Mouse (Mus musculus): ENCODE data around the gene Nudt1.

DNA sequence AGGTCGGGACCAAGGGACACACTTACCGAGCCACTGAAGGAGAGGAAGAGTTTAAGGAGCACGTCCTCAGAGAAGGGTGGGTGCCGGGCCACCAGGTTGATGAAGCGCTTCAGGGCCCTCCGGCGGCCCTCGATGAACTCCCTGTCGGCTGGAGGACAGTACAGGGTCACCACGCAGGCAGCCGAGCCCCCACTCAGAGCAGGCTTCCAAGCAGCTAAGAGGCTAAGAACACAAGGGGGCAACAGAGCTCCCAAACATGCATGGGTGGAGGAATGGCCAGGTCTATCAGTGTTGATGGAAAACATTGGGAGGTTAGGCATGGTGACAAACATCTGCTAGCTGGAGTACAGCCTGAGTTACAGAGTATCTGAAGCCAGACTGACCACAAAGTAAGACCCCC, 34.5 kb downstream of the Nudt1 start:
- TF ChIP-seq CTCF (IDR thresholded peaks at IDR 0.05; ENCODE audit: low read depth, low read length) (peak; percentile 2), EP300 (IDR thresholded peaks at IDR 0.05; ENCODE audit: insufficient read depth, low read depth, low read length) (no peak), POLR2A (IDR thresholded peaks at IDR 0.05; ENCODE audit: insufficient read depth, low read length) (no peak)

All from ES-Bruce4 (cell line).